Mouse (Mus musculus): ENCODE results near the gene Macc1.
"Not testable (repeated sequence)": the region's sequence is repeated elsewhere in the genome, so short reads cannot be mapped to it uniquely, and the experiment has no call there.

The Macc1 gene

DNA sequence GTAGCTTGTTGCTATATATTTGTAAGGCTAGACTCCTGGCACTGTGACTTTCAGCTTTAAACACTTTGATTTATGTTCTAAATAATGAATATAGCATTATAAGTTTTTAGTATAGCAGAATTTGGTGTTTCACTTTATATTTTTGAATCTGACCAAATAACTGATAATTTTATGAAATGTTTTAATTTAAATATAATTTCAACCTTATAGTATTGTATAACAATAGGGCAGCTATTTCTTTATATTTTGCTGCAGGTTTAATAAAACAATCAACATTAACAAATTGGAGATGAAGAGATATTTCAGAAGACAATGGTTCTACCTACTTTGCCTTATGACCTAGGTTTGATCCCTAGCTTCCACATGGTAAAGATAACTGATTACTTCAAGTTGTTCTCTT, at the start of gene Macc1:
Gene Macc1, plus strand, starts transcription at position 301 of the 400 bp plus-strand sequence.
- DNase-seq, result no peak

DNA sequence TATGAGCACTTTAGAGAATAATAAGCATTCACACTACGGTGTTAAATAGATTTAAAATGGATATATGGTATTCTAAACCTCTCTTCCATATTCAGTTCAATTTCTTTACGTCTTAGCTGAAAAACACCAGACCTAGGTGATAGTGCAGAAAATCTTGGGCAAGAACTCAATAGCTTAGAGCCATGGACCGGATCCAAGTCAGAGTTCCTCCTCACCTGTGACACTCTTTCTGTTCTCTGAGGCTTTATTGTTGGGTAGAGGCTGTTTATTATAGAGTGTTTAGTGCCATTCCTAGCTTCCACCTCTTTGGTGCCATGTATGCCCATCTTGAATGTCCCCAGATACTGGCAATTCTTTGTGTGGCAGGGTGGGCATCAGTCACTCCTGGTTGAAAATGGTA, 49.6 kb upstream of the Macc1 start:
- DNase-seq, result no peak

GRCm38 (mm10) chr12:119268723-119269122, 45.3 kb upstream of the Macc1 start:
- DNase-seq, result no peak

DNA sequence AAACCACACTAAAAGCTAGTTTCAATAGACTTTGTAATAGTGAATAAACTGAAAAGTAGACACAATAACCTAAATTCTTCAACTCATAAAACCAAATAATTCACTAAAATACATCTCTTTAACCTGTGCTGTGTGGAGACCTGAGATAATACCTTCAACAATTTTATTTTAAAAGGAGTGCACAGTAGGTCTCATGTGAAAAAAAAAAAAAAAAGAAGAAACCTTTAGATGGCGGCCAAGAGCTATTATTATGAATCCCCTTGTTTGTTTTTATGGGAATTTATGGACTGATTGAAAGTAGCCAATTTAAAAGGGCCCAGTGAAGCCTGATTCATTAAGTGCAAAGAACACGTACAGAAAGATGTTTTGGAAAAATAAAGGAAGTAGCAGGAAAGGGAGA, 44.0 kb upstream of the Macc1 start:
- DNase-seq, result no peak

- no peak for DNase-seq
These were observed 42.1 kb upstream of the Macc1 start for GRCm38 (mm10) chr12:119271964-119272363.

GRCm38 (mm10) chr12:119273605-119274004, 40.5 kb upstream of the Macc1 start:
- DNase-seq, result no peak

DNA sequence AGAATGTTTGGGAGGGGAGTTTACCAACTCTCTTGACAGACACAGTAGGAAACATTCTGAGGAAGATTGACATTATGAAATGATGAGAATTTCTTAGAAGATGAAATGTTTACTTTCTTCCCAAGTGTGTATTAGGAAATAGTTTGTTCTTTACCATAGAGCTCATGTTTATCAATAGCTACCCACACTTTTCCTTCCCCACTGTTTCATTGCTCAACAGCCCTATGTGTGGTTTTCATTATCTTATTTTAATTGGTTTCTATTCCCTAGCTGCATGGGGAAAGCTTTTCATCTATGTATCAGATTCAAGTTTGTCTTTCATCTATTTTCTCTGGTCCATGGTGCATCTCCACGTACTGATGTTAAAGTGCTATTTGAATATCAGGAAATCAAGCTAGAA, 37.8 kb upstream of the Macc1 start:
- no peak for DNase-seq

DNA sequence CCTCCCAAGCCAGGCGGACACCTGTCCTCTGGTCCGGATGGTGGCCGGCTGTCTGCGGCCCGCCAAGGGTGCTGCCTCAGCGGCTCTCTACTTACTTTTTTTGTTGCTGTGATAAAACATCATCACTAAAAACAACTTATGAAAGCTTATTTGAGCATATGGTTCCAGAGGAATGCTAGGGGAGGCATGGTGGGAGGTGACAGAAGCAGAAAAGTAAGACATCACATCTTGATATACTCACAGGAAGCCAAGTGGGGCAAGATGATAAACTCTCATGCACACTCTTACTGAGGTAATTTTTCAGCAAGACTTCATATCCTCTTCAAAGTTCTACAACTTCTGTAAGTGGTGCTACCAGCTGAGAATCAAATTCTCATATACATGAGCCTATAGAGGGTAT, 22.5 kb upstream of the Macc1 start:
- DNase-seq, result no peak

DNA sequence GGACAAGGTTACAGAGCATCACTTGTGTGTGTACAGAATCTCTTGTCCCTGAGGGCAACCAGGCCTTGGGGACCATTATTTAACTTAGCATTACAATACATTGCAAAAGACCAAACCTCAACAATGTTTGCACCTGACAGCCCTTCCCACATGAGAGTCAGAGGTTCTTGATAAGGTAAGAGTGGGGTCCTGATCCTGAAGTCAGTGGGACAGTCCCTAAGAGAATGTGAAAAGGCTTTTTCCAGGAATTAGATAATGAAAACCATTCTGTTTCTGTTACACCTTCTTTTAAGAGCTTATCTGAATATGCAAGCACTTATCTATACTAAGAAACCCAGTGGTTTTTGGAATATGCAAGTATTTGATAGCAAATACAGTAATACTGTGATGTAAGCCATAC, 10.5 kb upstream of the Macc1 start:
- DNase-seq, result no peak

- DNase-seq, result no peak
These were observed 881 bp upstream of the Macc1 start for GRCm38 (mm10) chr12:119313014-119313763.

DNA sequence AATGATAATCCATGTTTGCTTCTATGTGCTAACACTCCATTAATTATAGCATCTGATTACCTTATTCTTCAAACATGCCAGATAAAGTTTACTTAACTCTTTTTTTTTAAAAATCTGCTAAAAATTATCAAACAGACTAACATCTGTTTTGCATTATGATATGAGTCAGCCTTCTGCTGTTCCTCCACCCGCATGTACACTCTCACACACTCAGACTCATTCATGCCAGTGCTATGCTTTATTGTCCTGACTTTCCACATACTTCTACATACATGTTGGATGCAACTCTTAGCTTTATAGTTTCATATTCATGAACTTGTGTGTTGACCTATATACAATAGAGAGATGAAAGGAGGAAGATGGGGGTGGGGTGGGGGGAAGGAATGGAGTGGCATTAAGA, 4.7 kb downstream of the Macc1 start:
- no peak for DNase-seq

- DNase-seq, result no peak
These were observed 11.3 kb downstream of the Macc1 start for GRCm38 (mm10) chr12:119325400-119325799.

- no peak for DNase-seq
These were observed 16.6 kb downstream of the Macc1 start for GRCm38 (mm10) chr12:119330644-119331043.

GRCm38 (mm10) chr12:119333376-119333775, 19.3 kb downstream of the Macc1 start:
- DNase-seq, result no peak

GRCm38 (mm10) chr12:119352579-119352978, 38.5 kb downstream of the Macc1 start:
- DNase-seq, result not testable (repeated sequence)

DNA sequence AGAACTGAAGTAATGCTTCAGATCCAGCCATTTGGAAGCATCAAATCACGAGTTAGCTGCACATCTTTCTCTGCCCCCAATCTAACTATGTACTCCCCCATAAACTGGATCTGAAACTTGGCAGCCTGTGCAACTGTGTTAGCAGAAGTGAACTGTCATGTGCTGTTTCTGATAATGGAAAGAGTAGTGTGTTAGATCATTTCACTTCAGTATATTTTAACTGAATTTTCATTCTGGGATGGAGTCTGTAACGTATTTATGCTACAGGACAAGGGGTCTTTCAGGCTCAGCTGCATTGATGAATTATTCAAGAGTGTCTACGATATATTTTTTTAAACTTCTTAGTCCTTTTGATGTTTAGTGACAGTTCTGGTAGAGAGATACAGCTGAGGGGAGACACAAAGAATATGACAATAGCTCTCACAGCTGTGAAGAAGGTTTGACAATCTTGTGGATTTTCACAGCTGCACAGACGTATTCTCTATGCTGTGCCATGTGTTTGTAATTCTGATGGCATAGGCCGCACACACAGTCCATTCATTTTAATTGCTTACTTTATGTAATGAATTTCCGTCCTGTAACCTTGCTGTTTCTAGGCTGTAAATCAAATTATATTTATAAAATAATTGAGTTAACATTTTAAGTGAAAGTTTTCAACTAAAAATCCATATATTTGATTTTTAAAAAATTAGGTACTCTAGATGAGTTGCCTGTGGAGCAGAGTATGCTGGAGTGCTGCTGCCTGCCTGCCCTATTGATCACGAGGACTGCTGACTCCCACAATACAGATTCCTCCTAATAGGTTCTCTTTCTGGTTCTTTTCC, 43.6 kb downstream of the Macc1 start:
- no peak for DNase-seq

GRCm38 (mm10) chr12:119358242-119358515, 44.1 kb downstream of the Macc1 start:
- no peak for DNase-seq

- DNase-seq, result no peak
These were observed 51.0 kb downstream of the Macc1 start for GRCm38 (mm10) chr12:119365041-119365440.

GRCm38 (mm10) chr12:119369832-119370231, 55.8 kb downstream of the Macc1 start:
- no peak for DNase-seq

DNA sequence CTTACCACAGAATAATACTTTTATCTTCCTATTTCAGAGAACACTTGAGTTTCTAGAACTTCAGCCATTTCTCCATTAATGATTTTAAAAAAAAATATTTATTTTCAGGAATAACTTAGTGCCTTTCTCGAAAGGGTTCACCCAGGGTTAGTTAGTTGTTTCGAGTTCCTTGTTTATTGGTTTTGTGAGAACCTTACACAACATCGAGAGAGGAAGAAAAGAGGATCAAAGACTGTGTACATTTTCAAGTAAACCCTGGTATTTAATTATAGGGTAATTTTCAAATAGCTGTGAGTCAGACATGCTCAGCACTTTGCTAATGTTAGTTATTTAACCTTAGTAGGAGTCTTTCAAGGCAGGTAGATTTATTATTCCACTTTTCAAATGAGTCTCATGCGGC, 58.3 kb downstream of the Macc1 start:
- DNase-seq, result no peak

- no peak for DNase-seq
These were observed 62.8 kb downstream of the Macc1 start for GRCm38 (mm10) chr12:119376879-119377278.

DNA sequence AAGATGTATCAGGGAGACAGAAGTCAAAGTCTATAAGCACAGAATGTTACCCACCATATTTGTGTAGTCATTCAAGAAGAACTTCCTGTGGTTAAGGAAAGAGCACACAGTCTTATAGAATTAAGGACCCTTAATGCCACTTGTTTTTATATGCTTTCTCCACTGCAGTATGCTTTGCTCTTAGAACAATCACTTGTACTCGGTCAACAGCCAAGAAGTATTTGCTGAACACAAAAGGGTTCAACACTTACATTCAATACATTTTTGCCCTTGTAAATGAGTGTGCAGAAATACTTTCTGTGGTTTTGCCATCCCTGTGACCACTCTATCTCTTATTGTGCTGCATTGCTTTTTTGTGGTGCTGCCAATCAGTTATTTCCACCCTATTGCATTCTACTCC, 67.8 kb downstream of the Macc1 start:
- DNase-seq, result no peak

GRCm38 (mm10) chr12:119386243-119386642, 72.2 kb downstream of the Macc1 start:
- DNase-seq, result no peak

DNA sequence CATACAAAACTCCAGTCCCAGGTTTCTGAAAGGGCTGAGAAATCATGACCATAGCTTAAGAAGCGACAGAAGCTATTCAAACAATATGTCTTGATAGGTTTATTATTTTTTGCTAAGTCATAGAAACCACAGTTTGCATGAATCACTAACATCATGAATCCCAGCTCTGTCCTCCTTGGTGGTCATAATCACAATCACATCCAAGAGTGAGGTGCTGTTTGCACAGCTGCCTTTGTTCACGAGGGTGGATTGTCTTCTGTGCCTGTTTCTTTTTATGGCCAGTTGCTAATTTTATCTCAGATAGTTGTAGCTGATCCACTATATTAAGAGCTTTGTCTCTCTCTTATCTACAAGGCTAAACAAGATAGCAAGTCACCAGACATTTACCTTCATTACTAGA, 72.6 kb downstream of the Macc1 start:
- no peak for DNase-seq

DNA sequence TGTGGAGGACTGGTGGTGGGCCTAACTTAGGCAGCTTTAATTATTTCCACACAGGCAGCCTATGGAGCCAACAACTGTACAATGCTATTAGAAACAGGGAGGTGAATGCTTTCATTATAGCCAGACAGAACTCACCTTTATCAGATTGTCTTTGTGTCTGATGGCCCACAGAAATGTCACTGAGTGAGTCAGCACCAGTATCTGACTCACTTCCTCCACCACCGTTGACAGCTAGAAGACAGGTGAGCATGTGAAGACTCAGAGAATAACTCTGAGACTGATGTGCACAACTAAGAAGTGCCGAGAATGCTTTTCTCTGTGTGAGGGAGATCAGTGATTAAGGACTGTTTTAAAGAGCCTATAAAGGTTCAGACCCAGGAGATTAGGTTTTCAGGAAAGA, 73.9 kb downstream of the Macc1 start:
- DNase-seq, result no peak
